Mouse (Mus musculus): ENCODE measurements around the gene Brd4.

Gene Brd4

GRCm38 (mm10) chr17:32165266-32165802, 119.2 kb downstream of the Brd4 start:
- peak; percentile 11 for DNase-seq

GRCm38 (mm10) chr17:32164780-32165179, 119.7 kb downstream of the Brd4 start:
- no peak for DNase-seq

GRCm38 (mm10) chr17:32163910-32164650, 120.4 kb downstream of the Brd4 start:
- peak; percentile 32 for DNase-seq

- peak; percentile 83 for DNase-seq
Observed at GRCm38 (mm10) chr17:32162112-32162850, 122.2 kb downstream of the Brd4 start.

GRCm38 (mm10) chr17:32160882-32161281, 123.6 kb downstream of the Brd4 start:
- DNase-seq, result no peak

GRCm38 (mm10) chr17:32158841-32159240, 125.7 kb downstream of the Brd4 start:
- DNase-seq, result no peak

- no peak for DNase-seq
Observed at GRCm38 (mm10) chr17:32146718-32147117, 137.8 kb downstream of the Brd4 start.
